Mouse (Mus musculus): ENCODE results near the gene 1700029I15Rik.

DNA sequence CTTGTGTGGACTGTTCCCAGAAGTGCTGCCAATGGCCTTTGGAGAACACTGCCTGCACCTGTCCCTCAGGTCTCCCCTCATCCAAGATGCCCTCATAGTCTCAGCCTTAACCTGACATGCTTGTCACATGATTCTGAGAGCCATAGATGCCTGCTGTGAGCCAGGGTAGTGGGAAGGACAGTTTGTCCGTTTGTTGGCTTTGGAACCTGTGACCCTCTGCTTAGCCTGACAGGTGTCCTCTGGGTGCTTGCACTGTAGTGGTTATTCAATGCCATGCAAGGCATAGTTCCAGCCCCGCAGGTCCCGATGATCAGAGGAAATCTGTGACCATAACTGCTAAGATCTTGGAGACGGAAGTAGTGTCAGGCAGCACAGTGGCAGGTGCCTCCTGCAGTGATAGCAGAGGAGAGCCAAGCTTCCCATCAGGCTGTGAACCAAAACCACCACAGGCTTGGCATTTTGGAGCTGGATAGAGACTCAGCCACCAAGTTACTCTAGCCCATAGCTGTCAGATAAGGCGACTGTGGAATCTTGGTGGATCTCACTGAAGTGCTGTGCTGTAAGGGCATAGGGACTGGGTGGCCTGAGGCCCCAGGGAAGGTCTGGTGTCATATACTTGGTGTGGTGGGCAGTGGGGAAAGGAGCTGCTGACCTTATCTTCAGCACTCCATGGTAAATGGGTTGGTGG, at the start of gene 1700029I15Rik:
- no peak for TF ChIP-seq CTCF (IDR thresholded peaks at IDR 0.05; ENCODE audit: low read depth, low read length)
- no peak for TF ChIP-seq POLR2A (IDR thresholded peaks at IDR 0.05; ENCODE audit: borderline replicate concordance, low read depth, low read length)
